Mouse (Mus musculus): Measurements from ENCODE around the gene Macrod1.

Gene Macrod1

GRCm38 (mm10) chr19:7240291-7240690 lies 183.7 kb downstream of the Macrod1 start:
- DNase-seq (ENCODE audit: low read depth), result no peak

- peak; percentile 88 for DNase-seq (ENCODE audit: low read depth)
These were observed 184.4 kb downstream of the Macrod1 start, which contains the start of gene Naa40 for GRCm38 (mm10) chr19:7240782-7241690. Naa40 (minus strand) TSS chr19:7241183.

- no peak for DNase-seq (ENCODE audit: low read depth)
These were observed 189.4 kb downstream of the Macrod1 start for GRCm38 (mm10) chr19:7246021-7246420.

All from c-Kit-positive CD71-positive TER-119-negative erythroid progenitor cells, embryonic 14.5 days (primary cell).